Comparison of ENCODE assay signal across 1 mouse cellular context in the genomic region with DNA sequence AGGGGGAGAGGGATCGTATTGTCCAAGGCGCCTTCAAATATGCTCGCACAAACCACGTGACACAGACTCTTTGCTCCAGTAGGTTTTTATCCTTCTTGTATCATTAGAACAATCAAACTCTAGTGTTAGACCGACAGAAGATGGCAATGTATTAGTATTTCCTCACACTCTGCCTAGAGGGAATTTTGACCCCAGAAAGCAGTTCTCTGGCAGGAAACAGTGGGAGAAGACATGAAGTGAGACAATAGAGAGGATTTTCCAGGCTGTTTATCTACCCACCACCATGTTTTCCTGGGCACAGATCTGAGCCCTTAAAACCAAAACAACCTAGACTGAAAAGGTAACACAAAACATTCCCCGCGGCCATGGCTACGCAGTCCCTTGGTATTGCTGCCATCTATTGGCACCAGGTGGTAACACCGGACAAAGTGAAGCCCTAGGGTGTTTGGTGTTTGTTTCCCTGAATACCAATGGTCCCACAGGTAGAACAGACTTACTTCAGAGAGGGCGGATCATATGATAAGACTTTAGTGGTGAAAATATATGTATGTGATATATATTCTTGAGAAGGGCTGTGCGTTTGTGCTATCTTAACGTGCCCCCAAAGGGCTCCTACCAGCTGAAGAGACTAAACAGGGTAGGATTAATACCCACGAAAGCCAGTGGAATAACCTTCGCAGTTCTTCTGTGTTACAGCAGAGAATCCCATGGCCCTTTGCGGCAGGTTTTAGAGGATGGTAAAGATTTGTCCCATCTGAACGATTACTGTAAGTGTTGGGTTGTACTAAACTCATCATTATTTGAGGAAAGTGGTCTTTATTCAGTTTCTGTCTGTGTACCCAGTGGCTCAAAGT.
TF ChIP-seq lines count a peak whose summit lies in the region.

No protein-coding gene starts in this region.

TF ChIP-seq in CH12.LX, 34 proteins besides CTCF, POLR2A, EP300 and RAD21 (continued from another document):
- TF ChIP-seq ELF1 (IDR thresholded peaks at IDR 0.05; ENCODE audit: low read depth, low read length) (0 out of 2 replicates have a peak, but pooled peaks have one; percentile 23), ZNF384 (IDR thresholded peaks at IDR 0.05; ENCODE audit: low read depth, low read length) (no peak; the same call in 1 of the 2 replicates), POLR2AphosphoS2 (IDR thresholded peaks at IDR 0.05; ENCODE audit: low read depth, low read length) (no peak), RCOR1 (conservative IDR thresholded peaks at IDR 0.05; ENCODE audit: low read depth, low read length) (0 out of 2 replicates have a peak, but pooled peaks have one; percentile 24), UBTF (IDR thresholded peaks at IDR 0.05; ENCODE audit: low read depth, low read length) (no peak), IRF4 (IDR thresholded peaks at IDR 0.05; ENCODE audit: low read depth, low read length) (peak; percentile 69), TCF12 (IDR thresholded peaks at IDR 0.05; ENCODE audit: low read depth, low read length) (peak; percentile 60; the same call in 1 of the 2 replicates), MYC (IDR thresholded peaks at IDR 0.05; ENCODE audit: low read depth, low read length) (0 out of 2 replicates have a peak, but pooled peaks have one; percentile 51), TBP (conservative IDR thresholded peaks at IDR 0.05; ENCODE audit: low read depth, low read length) (no peak), ZC3H11A (IDR thresholded peaks at IDR 0.05; ENCODE audit: low read depth, low read length) (peak; percentile 95), MEF2A (IDR thresholded peaks at IDR 0.05; ENCODE audit: borderline replicate concordance, low read depth, low read length) (peak; percentile 75; the same call in 1 of the 2 replicates), MAX (IDR thresholded peaks at IDR 0.05; ENCODE audit: low read length) (peak; percentile 59; the same call in 1 of the 2 replicates)
